Mouse (Mus musculus) intestine, embryonic 15.5 days (tissue): Measurements from ENCODE around the gene Dhx57. TPM values are rescaled to one million over a fixed set of nuclear protein-coding genes. Genes with fewer than 3 reads are reported as not detected.
A peak's percentile ranks its signal among the peaks of the same experiment; 100 is the strongest.

Experiments used
- ATAC-seq: fragments of 200-750 bp; cut with Nextera tagmentation; 2 replicates; pipeline ENCODE4 v1.8.0; 2017; ENCODE audit warnings: moderate TSS enrichment, moderate library complexity
- H3K27ac ChIP-seq: fragments of 300-500 bp; sonication (generic); 2 replicates; pipeline ENCODE4 v1.5.1; 2015; ENCODE audit warnings: mild to moderate bottlenecking, inconsistent platforms
- H3K27me3 ChIP-seq: fragments of 300-500 bp; sonication (generic); replicated peaks from 2 replicates; pipeline ENCODE4 v1.6.1; 2015; ENCODE audit warnings: inconsistent platforms
- H3K36me3 ChIP-seq: fragments of 300-500 bp; sonication (generic); 2 replicates; pipeline ENCODE4 v1.6.1; 2015; ENCODE audit warnings: inconsistent platforms
- H3K4me1 ChIP-seq: fragments of 300-500 bp; sonication (generic); replicated peaks from 2 replicates; pipeline ENCODE4 v1.6.1; 2015; ENCODE audit warnings: inconsistent platforms
- H3K4me2 ChIP-seq: fragments of 300-500 bp; sonication (generic); replicated peaks from 2 replicates; pipeline ENCODE4 v1.6.1; 2015; ENCODE audit warnings: mild to moderate bottlenecking, inconsistent platforms
- H3K4me3 ChIP-seq: fragments of 300-500 bp; sonication (generic); replicated peaks from 2 replicates; pipeline ENCODE4 v1.5.1; 2015; ENCODE audit warnings: inconsistent platforms
- H3K9ac ChIP-seq: fragments of 300-500 bp; sonication (generic); 2 replicates; pipeline ENCODE4 v1.6.1; 2015; ENCODE audit warnings: inconsistent platforms
- H3K9me3 ChIP-seq: fragments of 300-500 bp; sonication (generic); 2 replicates; pipeline ENCODE4 v1.6.1; 2016; ENCODE audit warnings: inconsistent platforms
- WGBS: fragments of 180-500 bp; shearing (Covaris S2); methylation state at CpG from one replicate; pipeline ENCODE4 v1.1.7; 2015; 5-methylcytosine and 5-hydroxymethylcytosine counted together
- polyA plus RNA-seq: library from polyadenylated mRNA; unstranded; fragments of >200 nt; fragmentation: Nextera tagmentation; extraction: Ambion mirVana; gene quantifications from 2 replicates; pipeline ENCODE4 v1.2.1, GENCODE M21; 2015

Dhx57 gene
- 12.9 and 13.4 TPM in 2 replicates for polyA plus RNA-seq

GRCm38 (mm10) chr17:80290074-80290657 lies at the start of gene Dhx57, which contains the start of gene Morn2:
Dhx57 (minus strand) TSS chr17:80290476.
Morn2 (plus strand) TSS chr17:80290203.
- Histone ChIP-seq H3K27ac (peak within 1 kb of the TSS; percentile 77), H3K27me3 (no peaks in the 10 kb centered on the region), H3K9ac (peak within 1 kb of the TSS; percentile 88), H3K9me3 (no peaks in the 10 kb centered on the region), H3K4me2 (peak within 1 kb of the TSS; percentile 63), H3K36me3 (no peaks in the 10 kb centered on the region), H3K4me3 (peak within 1 kb of the TSS; percentile 94), H3K4me1 (peaks cover 12% of the 10 kb centered on the region; the same call in 1 of the 2 replicates)
- ATAC-seq = peak; percentile 100
- under 1% methylated on average over 34 of the region's 35 CpGs for WGBS

- no peak for ATAC-seq
- Histone ChIP-seq H3K27ac (no peak overlapping the region), H3K9ac (no peak overlapping the region), H3K4me2 (no peak overlapping the region), H3K27me3 (no peaks in the 10 kb centered on the region), H3K36me3 (no peaks in the 10 kb centered on the region), H3K9me3 (no peaks in the 10 kb centered on the region), H3K4me1 (no peaks in the 10 kb centered on the region), H3K4me3 (no peak overlapping the region)
- WGBS = 61% methylated on average over 2 of the region's 2 CpGs
Observed at GRCm38 (mm10) chr17:80332386-80332785, 42.1 kb upstream of the Dhx57 start.

- ATAC-seq = no peak
- WGBS = 81% methylated on average over 3 of the region's 3 CpGs
- H3K36me3 ChIP-seq = no peaks in the 10 kb centered on the region
- no peak overlapping the region for H3K27ac ChIP-seq
- H3K9ac ChIP-seq = no peak overlapping the region
- no peak overlapping the region for H3K4me2 ChIP-seq
- no peaks in the 10 kb centered on the region for H3K4me1 ChIP-seq
- no peaks in the 10 kb centered on the region for H3K9me3 ChIP-seq
- no peak overlapping the region for H3K4me3 ChIP-seq
- no peaks in the 10 kb centered on the region for H3K27me3 ChIP-seq
Observed at GRCm38 (mm10) chr17:80326431-80326830, 36.2 kb upstream of the Dhx57 start.

GRCm38 (mm10) chr17:80325456-80325855 lies 35.2 kb upstream of the Dhx57 start:
- Histone ChIP-seq H3K4me2 (no peak overlapping the region), H3K27ac (no peak overlapping the region), H3K4me3 (no peak overlapping the region), H3K9me3 (no peaks in the 10 kb centered on the region), H3K27me3 (no peaks in the 10 kb centered on the region), H3K4me1 (no peaks in the 10 kb centered on the region), H3K9ac (no peak overlapping the region), H3K36me3 (no peaks in the 10 kb centered on the region)
- WGBS = 59% methylated on average over 5 of the region's 5 CpGs
- no peak for ATAC-seq

GRCm38 (mm10) chr17:80324521-80324920 lies 34.2 kb upstream of the Dhx57 start:
- Histone ChIP-seq H3K9ac (no peak overlapping the region), H3K27me3 (no peaks in the 10 kb centered on the region), H3K36me3 (no peaks in the 10 kb centered on the region), H3K4me1 (no peaks in the 10 kb centered on the region), H3K4me2 (no peak overlapping the region), H3K9me3 (no peaks in the 10 kb centered on the region), H3K27ac (no peak overlapping the region), H3K4me3 (no peak overlapping the region)
- ATAC-seq = no peak
- WGBS = 84% methylated on average over 7 of the region's 7 CpGs

GRCm38 (mm10) chr17:80323658-80324057 lies 33.4 kb upstream of the Dhx57 start:
- 70% methylated on average over 8 of the region's 8 CpGs for WGBS
- Histone ChIP-seq H3K4me2 (no peak overlapping the region), H3K27ac (no peak overlapping the region), H3K4me1 (no peaks in the 10 kb centered on the region), H3K27me3 (no peaks in the 10 kb centered on the region), H3K9ac (no peak overlapping the region), H3K9me3 (no peaks in the 10 kb centered on the region), H3K4me3 (no peak overlapping the region), H3K36me3 (no peaks in the 10 kb centered on the region)
- ATAC-seq = no peak

- Histone ChIP-seq H3K9ac (no peak overlapping the region), H3K27me3 (no peaks in the 10 kb centered on the region), H3K27ac (no peak overlapping the region), H3K9me3 (no peaks in the 10 kb centered on the region), H3K4me2 (no peak overlapping the region), H3K36me3 (no peaks in the 10 kb centered on the region), H3K4me3 (no peak overlapping the region), H3K4me1 (no peaks in the 10 kb centered on the region)
- ATAC-seq = no peak
- 78% methylated on average over 4 of the region's 4 CpGs for WGBS
Observed at GRCm38 (mm10) chr17:80323015-80323414, 32.7 kb upstream of the Dhx57 start.

GRCm38 (mm10) chr17:80322228-80322627 lies 32.0 kb upstream of the Dhx57 start:
- 78% methylated on average over 6 of the region's 6 CpGs for WGBS
- Histone ChIP-seq H3K27me3 (no peaks in the 10 kb centered on the region), H3K4me2 (no peak overlapping the region), H3K4me1 (no peaks in the 10 kb centered on the region), H3K4me3 (no peak overlapping the region), H3K9me3 (no peaks in the 10 kb centered on the region), H3K9ac (no peak overlapping the region), H3K36me3 (no peaks in the 10 kb centered on the region), H3K27ac (no peak overlapping the region)
- ATAC-seq = no peak

- WGBS = 86% methylated on average over 4 of the region's 4 CpGs
- no peak overlapping the region for H3K4me3 ChIP-seq
- ATAC-seq = no peak
- H3K36me3 ChIP-seq = no peaks in the 10 kb centered on the region
- no peaks in the 10 kb centered on the region for H3K4me1 ChIP-seq
- H3K9ac ChIP-seq = no peak overlapping the region
- no peak overlapping the region for H3K27ac ChIP-seq
- H3K4me2 ChIP-seq = no peak overlapping the region
- H3K27me3 ChIP-seq = no peaks in the 10 kb centered on the region
- H3K9me3 ChIP-seq = no peaks in the 10 kb centered on the region
Observed at GRCm38 (mm10) chr17:80312405-80312804, 22.1 kb upstream of the Dhx57 start.

- Histone ChIP-seq H3K4me3 (no peak overlapping the region), H3K36me3 (no peaks in the 10 kb centered on the region), H3K4me1 (no peaks in the 10 kb centered on the region), H3K9me3 (no peaks in the 10 kb centered on the region), H3K4me2 (no peak overlapping the region), H3K9ac (no peak overlapping the region), H3K27ac (no peak overlapping the region), H3K27me3 (no peaks in the 10 kb centered on the region)
- WGBS = 71% methylated on average over 9 of the region's 9 CpGs
- ATAC-seq = no peak
Observed at GRCm38 (mm10) chr17:80311761-80312160, 21.5 kb upstream of the Dhx57 start.

- Histone ChIP-seq H3K4me3 (no peak within 1 kb of the TSS), H3K9ac (no peak within 1 kb of the TSS), H3K27ac (no peak within 1 kb of the TSS), H3K36me3 (no peaks in the 10 kb centered on the region), H3K27me3 (no peaks in the 10 kb centered on the region), H3K4me2 (no peak within 1 kb of the TSS), H3K4me1 (no peaks in the 10 kb centered on the region), H3K9me3 (no peaks in the 10 kb centered on the region)
- 93% methylated on average over 1 of the region's 1 CpGs for WGBS
- ATAC-seq = no peak
Observed at GRCm38 (mm10) chr17:80307251-80307650, 17.0 kb upstream of the Dhx57 start, which contains the start of gene Arhgef33. Arhgef33 (plus strand) TSS chr17:80307407.

GRCm38 (mm10) chr17:80298844-80299243 lies 8.6 kb upstream of the Dhx57 start:
- no peak overlapping the region for H3K27ac ChIP-seq
- no peaks in the 10 kb centered on the region for H3K9me3 ChIP-seq
- H3K9ac ChIP-seq = no peak overlapping the region
- H3K27me3 ChIP-seq = no peaks in the 10 kb centered on the region
- 85% methylated on average over 5 of the region's 5 CpGs for WGBS
- H3K4me1 ChIP-seq = no peaks in the 10 kb centered on the region
- H3K4me2 ChIP-seq = no peak overlapping the region
- H3K4me3 ChIP-seq = no peak overlapping the region
- no peak for ATAC-seq
- no peaks in the 10 kb centered on the region for H3K36me3 ChIP-seq

GRCm38 (mm10) chr17:80295258-80295657 lies 5.0 kb upstream of the Dhx57 start:
- Histone ChIP-seq H3K9me3 (no peaks in the 10 kb centered on the region), H3K4me3 (no peak overlapping the region), H3K27me3 (no peaks in the 10 kb centered on the region), H3K4me2 (no peak overlapping the region), H3K36me3 (no peaks in the 10 kb centered on the region), H3K4me1 (no peaks in the 10 kb centered on the region), H3K9ac (no peak overlapping the region), H3K27ac (no peak overlapping the region)
- ATAC-seq = no peak
- WGBS = 89% methylated on average over 5 of the region's 5 CpGs
